Mouse (Mus musculus) embryo, embryonic 11 days (tissue): ENCODE measurements around the gene Hoxa11.

Source experiments
- DNase-seq: peaks from one replicate; pipeline ENCODE4 v3.0.0-alpha.2; 2015

The Hoxa11 gene

GRCm38 (mm10) chr6:52265306-52265912, 19.8 kb upstream of the Hoxa11 start:
- DNase-seq, result peak; percentile 45

GRCm38 (mm10) chr6:52264106-52264790, 18.6 kb upstream of the Hoxa11 start:
- DNase-seq, result peak; percentile 27

GRCm38 (mm10) chr6:52263321-52263585, 17.6 kb upstream of the Hoxa11 start:
- peak; percentile 47 for DNase-seq

GRCm38 (mm10) chr6:52262463-52263320, 17.1 kb upstream of the Hoxa11 start:
- DNase-seq, result peak; percentile 38

GRCm38 (mm10) chr6:52261751-52262462, 16.3 kb upstream of the Hoxa11 start:
- peak; percentile 42 for DNase-seq

GRCm38 (mm10) chr6:52260654-52261575, 15.3 kb upstream of the Hoxa11 start, which contains the start of gene Hoxa13:
Hoxa13 (minus strand) TSS chr6:52260880.
- peak; percentile 81 for DNase-seq

- peak; percentile 63 for DNase-seq
These were observed 14.2 kb upstream of the Hoxa11 start for GRCm38 (mm10) chr6:52259811-52260261.

GRCm38 (mm10) chr6:52259081-52259790, 13.6 kb upstream of the Hoxa11 start:
- DNase-seq, result no peak

- peak; percentile 91 for DNase-seq
These were observed 11.3 kb upstream of the Hoxa11 start for GRCm38 (mm10) chr6:52256956-52257355.

- no peak for DNase-seq
These were observed 8.2 kb upstream of the Hoxa11 start for GRCm38 (mm10) chr6:52253511-52254500.

GRCm38 (mm10) chr6:52252775-52253376, 7.3 kb upstream of the Hoxa11 start:
- DNase-seq, result no peak

GRCm38 (mm10) chr6:52252016-52252774, 6.6 kb upstream of the Hoxa11 start:
- no peak for DNase-seq

- DNase-seq, result no peak
These were observed 5.7 kb upstream of the Hoxa11 start for GRCm38 (mm10) chr6:52251177-52251879.

- DNase-seq, result no peak
These were observed 4.2 kb upstream of the Hoxa11 start for GRCm38 (mm10) chr6:52249826-52250225.

- DNase-seq, result no peak
These were observed 3.8 kb upstream of the Hoxa11 start for GRCm38 (mm10) chr6:52249415-52249738.

- DNase-seq, result no peak
These were observed 3.2 kb upstream of the Hoxa11 start for GRCm38 (mm10) chr6:52248638-52249414.
